Mouse (Mus musculus): ENCODE results near the gene Cox7b. TPM values are rescaled to one million over a fixed set of nuclear protein-coding genes. Genes with fewer than 3 reads are reported as not detected.
"Not testable (repeated sequence)": the region's sequence is repeated elsewhere in the genome, so short reads cannot be mapped to it uniquely, and the experiment has no call there.

Gene Cox7b
- 160 and 387 TPM in 2 replicates for polyA plus RNA-seq (2011; ENCODE audit: insufficient read depth, insufficient read length, low replicate concordance, missing spikeins)

- Histone ChIP-seq H3K4me3 (replicated peaks; ENCODE audit: control insufficient read depth, low read depth, low read length) (peak within 1 kb of the TSS; percentile 79), H3K27ac (ENCODE audit: control insufficient read depth, insufficient read depth, low read depth, low read length, poor library complexity) (peak within 1 kb of the TSS; percentile 59), H3K4me1 (ENCODE audit: control insufficient read depth, insufficient read depth, low read length) (no peaks in the 10 kb centered on the region)
- 8% methylated on average over 26 of the region's 26 CpGs for WGBS
- no peak for TF ChIP-seq CTCF (IDR thresholded peaks at IDR 0.05; ENCODE audit: control insufficient read depth, insufficient read depth, low read length)
- TF ChIP-seq POLR2A (IDR thresholded peaks at IDR 0.05; ENCODE audit: borderline replicate concordance, control insufficient read depth, low read depth, low read length): no peak
Observed at GRCm38 (mm10) chrX:106015571-106016322, at the start of gene Cox7b. TSS of gene Cox7b (plus strand) at chrX:106015700.

DNA sequence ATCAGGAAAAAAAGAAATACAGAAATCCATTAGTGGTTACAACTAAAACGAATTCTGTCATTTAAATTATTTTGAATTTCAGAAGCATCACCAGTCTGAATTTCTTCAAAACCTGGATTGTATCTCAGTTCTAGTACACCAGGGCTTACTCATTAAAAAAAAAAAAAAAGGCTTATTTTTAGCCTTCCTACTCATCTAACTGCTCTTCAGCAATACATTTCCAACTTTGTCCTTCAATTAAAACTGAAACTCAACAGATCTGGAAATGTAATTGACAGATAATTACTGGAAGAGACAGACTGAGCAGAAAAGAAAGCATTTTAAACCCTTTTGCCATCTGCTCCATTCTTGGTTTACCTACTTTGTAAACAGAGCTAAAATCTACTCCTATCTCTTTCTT is 13.9 kb upstream of the Cox7b start:
- no peaks in the 10 kb centered on the region for H3K4me1 ChIP-seq (ENCODE audit: control insufficient read depth, insufficient read depth, low read length)
- 65% methylated on average over 1 of the region's 1 CpGs for WGBS
- TF ChIP-seq CTCF (IDR thresholded peaks at IDR 0.05; ENCODE audit: control insufficient read depth, insufficient read depth, low read length): no peak
- TF ChIP-seq POLR2A (IDR thresholded peaks at IDR 0.05; ENCODE audit: borderline replicate concordance, control insufficient read depth, low read depth, low read length): no peak

GRCm38 (mm10) chrX:106010762-106011161 is 4.7 kb upstream of the Cox7b start:
- Histone ChIP-seq H3K4me1 (ENCODE audit: control insufficient read depth, insufficient read depth, low read length) (no peaks in the 10 kb centered on the region), H3K4me3 (replicated peaks; ENCODE audit: control insufficient read depth, low read depth, low read length) (peak overlapping the region; percentile 98), H3K27ac (ENCODE audit: control insufficient read depth, insufficient read depth, low read depth, low read length, poor library complexity) (no peak overlapping the region; the same call in 1 of the 2 replicates)
- WGBS: 15% methylated on average over 3 of the region's 3 CpGs
- TF ChIP-seq CTCF (IDR thresholded peaks at IDR 0.05; ENCODE audit: control insufficient read depth, insufficient read depth, low read length) (no peak), POLR2A (IDR thresholded peaks at IDR 0.05; ENCODE audit: borderline replicate concordance, control insufficient read depth, low read depth, low read length) (no peak)

More for the DNA sequence above, 13.9 kb upstream of the Cox7b start:
- no peak overlapping the region for H3K27ac ChIP-seq (ENCODE audit: control insufficient read depth, insufficient read depth, low read depth, low read length, poor library complexity)
- H3K4me3 ChIP-seq (replicated peaks; ENCODE audit: control insufficient read depth, low read depth, low read length): no peak overlapping the region

GRCm38 (mm10) chrX:106011465-106012159 is 3.9 kb upstream of the Cox7b start, which contains the start of gene Magt1:
TSS of gene Magt1 (minus strand) at chrX:106011906.
- Histone ChIP-seq H3K4me3 (replicated peaks; ENCODE audit: control insufficient read depth, low read depth, low read length) (peak within 1 kb of the TSS; percentile 98), H3K27ac (ENCODE audit: control insufficient read depth, insufficient read depth, low read depth, low read length, poor library complexity) (peak within 1 kb of the TSS; percentile 97), H3K4me1 (ENCODE audit: control insufficient read depth, insufficient read depth, low read length) (no peaks in the 10 kb centered on the region)
- WGBS: 8% methylated on average over 44 of the region's 45 CpGs
- TF ChIP-seq POLR2A (IDR thresholded peaks at IDR 0.05; ENCODE audit: borderline replicate concordance, control insufficient read depth, low read depth, low read length) (peak; percentile 87), CTCF (IDR thresholded peaks at IDR 0.05; ENCODE audit: control insufficient read depth, insufficient read depth, low read length) (no peak)

DNA sequence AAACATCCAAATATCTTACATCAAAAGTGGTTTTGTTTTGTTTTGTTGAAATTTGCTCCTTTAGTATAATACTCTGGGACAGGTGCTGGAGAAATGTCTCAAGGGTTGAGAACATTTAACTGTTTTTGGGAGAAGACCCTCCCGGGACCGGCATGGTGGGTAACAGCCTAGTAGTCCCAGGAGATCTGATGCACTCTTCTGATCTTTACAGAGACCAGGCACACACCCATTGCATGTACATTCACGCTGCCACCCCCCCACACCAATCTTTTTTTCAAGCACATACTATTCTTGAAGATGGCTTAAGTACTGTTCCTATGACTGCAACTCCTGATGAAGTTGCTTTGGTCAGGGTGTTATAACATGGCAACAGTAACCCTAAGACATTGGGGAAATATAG is 2.9 kb upstream of the Cox7b start:
- WGBS: 56% methylated on average over 3 of the region's 3 CpGs
- Histone ChIP-seq H3K4me1 (ENCODE audit: control insufficient read depth, insufficient read depth, low read length) (no peaks in the 10 kb centered on the region), H3K27ac (ENCODE audit: control insufficient read depth, insufficient read depth, low read depth, low read length, poor library complexity) (no peak overlapping the region), H3K4me3 (replicated peaks; ENCODE audit: control insufficient read depth, low read depth, low read length) (no peak overlapping the region)
- TF ChIP-seq CTCF (IDR thresholded peaks at IDR 0.05; ENCODE audit: control insufficient read depth, insufficient read depth, low read length) (no peak), POLR2A (IDR thresholded peaks at IDR 0.05; ENCODE audit: borderline replicate concordance, control insufficient read depth, low read depth, low read length) (no peak)

- Histone ChIP-seq H3K4me3 (replicated peaks; ENCODE audit: control insufficient read depth, low read depth, low read length) (no peak overlapping the region), H3K4me1 (ENCODE audit: control insufficient read depth, insufficient read depth, low read length) (no peaks in the 10 kb centered on the region), H3K27ac (ENCODE audit: control insufficient read depth, insufficient read depth, low read depth, low read length, poor library complexity) (no peak overlapping the region)
- TF ChIP-seq CTCF (IDR thresholded peaks at IDR 0.05; ENCODE audit: control insufficient read depth, insufficient read depth, low read length) (no peak), POLR2A (IDR thresholded peaks at IDR 0.05; ENCODE audit: borderline replicate concordance, control insufficient read depth, low read depth, low read length) (no peak)
- WGBS: 16% methylated on average over 2 of the region's 2 CpGs
Observed at GRCm38 (mm10) chrX:106013217-106013616, 2.3 kb upstream of the Cox7b start.

- WGBS: 49% methylated on average over 2 of the region's 2 CpGs
- not testable (repeated sequence) for H3K27ac ChIP-seq (ENCODE audit: control insufficient read depth, insufficient read depth, low read depth, low read length, poor library complexity); H3K4me3 ChIP-seq (replicated peaks; ENCODE audit: control insufficient read depth, low read depth, low read length); H3K4me1 ChIP-seq (ENCODE audit: control insufficient read depth, insufficient read depth, low read length)
Observed at GRCm38 (mm10) chrX:106014741-106015377, 641 bp upstream of the Cox7b start.

DNA sequence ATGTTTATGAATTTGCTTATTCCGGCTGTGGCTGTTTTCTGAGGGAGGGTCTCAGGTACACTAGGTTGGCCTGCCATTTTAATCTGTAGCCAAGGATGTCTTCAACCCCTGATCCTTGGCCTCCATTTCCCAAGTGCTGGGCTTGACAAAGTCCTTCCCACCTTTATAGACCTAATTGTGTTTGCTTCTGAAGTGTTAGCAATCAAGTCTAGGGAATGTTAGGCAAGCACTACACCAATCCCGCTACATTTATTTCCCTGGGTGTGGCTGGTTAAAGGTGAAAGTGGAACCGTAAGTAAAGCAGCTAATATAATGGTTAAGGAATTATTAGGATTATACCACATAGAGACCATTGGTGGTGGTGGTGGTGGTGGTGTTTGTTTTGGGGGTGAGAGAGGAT is 1.6 kb downstream of the Cox7b start:
- no peak for TF ChIP-seq CTCF (IDR thresholded peaks at IDR 0.05; ENCODE audit: control insufficient read depth, insufficient read depth, low read length)
- TF ChIP-seq POLR2A (IDR thresholded peaks at IDR 0.05; ENCODE audit: borderline replicate concordance, control insufficient read depth, low read depth, low read length): no peak
- no peaks in the 10 kb centered on the region for H3K4me1 ChIP-seq (ENCODE audit: control insufficient read depth, insufficient read depth, low read length)
- no peak overlapping the region for H3K27ac ChIP-seq (ENCODE audit: control insufficient read depth, insufficient read depth, low read depth, low read length, poor library complexity)
- H3K4me3 ChIP-seq (replicated peaks; ENCODE audit: control insufficient read depth, low read depth, low read length): no peak overlapping the region
- 83% methylated on average over 3 of the region's 3 CpGs for WGBS

Data from bone marrow, adult 2 months (tissue).